Mouse (Mus musculus) telencephalon, adult 2 months (tissue): ENCODE data around the gene Chst12.

Experiments
- DNase-seq: peaks from one replicate; pipeline ENCODE4 v3.0.0-alpha.2; 2011; ENCODE audit warnings: low read depth, low spot score

The Chst12 gene

DNA sequence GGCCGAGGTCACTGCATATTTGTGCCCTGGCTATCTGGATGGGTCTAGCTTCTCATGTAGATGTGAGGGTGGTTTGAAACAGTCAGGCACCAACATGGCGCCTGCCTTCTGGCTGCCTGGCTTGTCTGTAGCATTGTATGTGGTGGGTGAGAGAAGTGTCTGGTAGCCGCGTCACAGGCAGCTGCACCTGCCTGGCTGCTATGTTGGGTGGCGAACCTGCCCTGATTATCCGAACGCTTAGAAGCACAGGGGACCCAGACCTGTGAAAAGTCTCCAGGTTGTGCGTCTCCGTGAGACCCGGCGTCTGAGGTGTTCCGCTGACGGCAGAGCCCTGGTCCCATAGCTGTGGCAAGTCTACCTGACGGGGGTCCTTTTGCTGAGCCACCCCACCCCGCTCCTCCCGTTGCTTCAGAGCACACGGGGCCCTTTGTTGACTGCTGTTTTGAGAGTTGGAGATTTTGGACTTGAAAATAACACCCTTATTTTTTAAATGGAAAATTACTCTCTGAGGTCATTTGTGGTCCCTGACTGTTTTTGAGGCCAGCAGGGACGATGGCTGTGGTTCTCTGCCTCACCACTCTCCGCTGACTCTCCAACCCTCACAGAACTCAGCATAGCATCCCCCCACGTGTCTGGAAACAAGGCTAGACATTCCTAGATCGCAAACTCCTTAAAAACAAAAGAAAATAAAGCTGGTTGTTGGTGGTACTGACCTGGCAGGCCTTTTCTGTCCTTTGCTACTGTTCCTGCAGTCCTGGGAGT lies 12.0 kb downstream of the Chst12 start:
- DNase-seq, result no peak

DNA sequence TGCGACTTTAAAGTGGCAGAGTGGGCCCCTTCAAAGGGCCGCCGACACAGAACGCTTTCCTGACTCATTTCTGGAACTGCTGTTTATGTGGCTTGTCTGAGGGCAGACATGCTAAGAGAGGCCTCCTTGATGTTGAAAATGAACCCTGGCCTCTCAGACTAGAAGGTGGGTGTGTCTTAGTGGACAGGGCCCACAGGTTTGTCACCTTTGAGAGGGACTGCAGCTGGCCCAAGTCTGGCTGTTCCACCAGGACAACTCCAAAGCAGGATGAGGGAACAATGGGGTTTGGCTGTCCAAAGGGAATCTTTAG lies 12.5 kb downstream of the Chst12 start:
- DNase-seq, result no peak

DNA sequence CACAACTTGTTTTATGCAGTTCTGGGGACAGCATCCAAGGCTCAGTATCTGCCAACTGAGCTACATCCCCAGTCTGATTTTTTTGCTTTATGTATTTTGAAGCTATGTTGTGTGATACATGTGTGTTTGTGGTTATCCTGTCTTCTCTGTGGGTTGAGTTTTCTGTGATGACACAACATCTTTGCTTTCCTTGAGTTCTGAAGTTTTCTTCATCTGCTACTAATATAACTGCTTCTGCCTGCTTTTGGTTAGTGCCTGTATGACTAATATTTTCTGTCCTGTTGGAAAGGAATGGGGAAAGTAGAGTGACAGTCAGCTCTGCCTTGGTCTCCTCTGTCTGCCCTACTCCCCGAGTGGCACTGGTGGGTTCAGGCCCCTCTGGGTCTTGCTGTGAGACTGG lies 15.8 kb downstream of the Chst12 start:
- no peak for DNase-seq

DNA sequence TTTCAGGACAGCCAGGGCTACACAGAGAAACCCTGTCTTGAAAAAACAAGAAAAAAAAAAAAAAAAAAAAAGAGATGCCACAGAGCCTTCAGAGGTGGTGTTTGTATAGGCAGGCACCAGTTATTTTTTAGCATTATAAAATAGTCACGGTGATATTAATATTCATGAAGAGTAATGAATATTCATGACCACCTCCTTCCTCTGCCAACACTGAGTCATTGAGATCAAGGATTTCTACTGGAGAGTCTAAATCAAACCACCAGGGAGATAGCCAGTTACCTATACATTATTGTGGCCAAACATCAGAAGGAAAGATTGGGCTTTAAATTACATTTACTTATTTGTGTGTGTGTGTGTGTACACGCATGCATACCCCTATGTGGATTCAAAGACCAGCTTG lies 21.4 kb downstream of the Chst12 start:
- no peak for DNase-seq

DNA sequence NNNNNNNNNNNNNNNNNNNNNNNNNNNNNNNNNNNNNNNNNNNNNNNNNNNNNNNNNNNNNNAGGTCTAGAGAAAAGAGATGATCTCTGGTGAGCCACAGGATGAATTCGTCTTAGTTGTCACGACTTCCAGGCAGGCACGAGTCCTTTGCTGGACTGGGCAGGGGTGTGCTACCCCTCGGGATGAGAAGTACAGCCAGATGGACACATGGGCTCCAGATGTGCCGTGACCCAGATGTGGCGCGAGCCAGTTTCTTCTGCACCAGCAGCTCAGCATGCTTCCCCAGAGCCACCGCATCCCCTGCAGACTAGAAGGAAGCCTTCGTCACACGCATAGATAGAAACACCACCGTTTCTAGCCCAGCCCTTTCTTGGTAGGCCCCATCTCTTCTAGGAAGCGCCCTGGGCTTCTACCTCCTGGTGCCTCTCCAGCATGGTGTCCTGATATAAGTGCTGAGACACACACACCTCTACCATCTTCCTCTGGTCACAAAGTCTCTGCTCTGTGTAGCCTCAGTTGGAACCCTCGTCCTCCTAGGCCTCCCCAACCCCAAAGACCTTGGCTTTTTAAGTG lies 32.8 kb downstream of the Chst12 start:
- DNase-seq, result no peak

DNA sequence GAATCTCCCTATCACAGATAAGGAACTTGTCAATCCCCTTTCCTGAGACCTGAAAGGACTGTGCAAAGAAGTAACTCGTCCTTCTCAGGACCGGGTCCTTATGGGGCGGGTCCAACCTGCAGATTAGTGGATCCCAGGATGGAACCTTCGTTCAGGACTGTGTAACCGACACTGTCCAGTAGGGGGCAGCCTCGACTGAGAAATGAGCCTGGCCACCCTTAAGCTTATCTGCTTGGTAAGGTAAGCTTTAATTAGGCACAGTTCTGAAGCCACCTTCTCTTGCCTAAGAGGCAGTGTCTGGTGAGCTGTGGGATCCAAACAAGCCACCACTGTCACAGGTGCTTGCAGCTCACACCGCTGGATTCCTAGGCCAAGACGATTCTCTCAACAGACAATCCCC lies 34.8 kb downstream of the Chst12 start:
- no peak for DNase-seq

DNA sequence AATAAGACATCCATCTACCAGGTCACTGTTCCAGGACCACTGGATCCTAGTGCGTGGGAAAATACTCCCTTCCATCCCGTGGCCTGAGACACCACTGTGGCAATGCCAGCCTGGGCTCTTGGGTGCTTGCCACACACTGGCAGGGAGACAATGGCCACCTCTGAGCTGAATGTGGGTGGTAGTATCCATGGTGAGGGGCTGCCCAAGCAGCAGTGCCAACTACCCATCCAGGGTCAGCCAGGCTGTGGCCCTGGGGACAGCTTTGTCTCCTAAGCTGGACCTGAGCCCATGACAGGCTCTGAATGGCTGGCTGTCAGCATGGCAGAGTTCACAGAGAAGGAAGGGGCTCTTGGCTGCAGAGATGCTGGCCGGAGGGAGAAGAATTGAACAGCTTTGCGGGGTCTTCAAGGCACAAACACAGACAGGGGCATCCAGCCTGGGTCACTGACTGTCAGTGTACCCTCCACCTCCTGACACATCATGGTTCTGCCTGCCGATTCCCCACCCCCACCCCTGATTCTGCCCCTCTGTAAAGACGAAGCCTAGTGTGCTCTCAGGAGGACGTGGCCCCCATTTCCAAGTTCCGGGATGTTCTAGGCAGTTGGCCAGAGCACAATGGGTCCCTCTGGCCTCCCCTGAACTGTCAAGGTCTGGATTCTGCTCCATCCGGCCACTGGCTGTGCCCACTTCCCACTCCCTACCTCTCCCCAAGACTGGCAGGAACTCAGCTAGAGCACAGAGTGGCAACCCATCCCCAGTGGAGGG lies 37.6 kb downstream of the Chst12 start:
- DNase-seq, result no peak

DNA sequence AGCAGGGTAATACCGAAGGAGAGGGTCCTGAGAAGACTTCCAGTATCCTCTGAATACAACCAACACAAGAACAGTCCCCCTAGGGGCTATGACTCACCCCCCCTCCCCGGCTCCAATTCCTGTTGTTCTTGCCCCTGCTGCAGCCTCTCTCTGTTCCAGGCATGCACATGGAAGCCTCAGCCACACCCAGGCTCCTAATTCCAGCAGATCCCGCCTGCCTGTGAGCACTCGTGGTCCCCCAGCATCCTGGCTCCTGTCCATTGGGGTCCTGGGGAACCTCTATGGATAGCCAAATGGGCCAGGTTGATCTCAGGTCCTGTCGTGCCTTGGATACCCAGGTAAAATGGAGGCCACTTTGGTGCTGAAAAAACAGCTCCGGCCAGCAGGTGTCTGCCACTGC lies 40.3 kb downstream of the Chst12 start:
- DNase-seq, result no peak

DNA sequence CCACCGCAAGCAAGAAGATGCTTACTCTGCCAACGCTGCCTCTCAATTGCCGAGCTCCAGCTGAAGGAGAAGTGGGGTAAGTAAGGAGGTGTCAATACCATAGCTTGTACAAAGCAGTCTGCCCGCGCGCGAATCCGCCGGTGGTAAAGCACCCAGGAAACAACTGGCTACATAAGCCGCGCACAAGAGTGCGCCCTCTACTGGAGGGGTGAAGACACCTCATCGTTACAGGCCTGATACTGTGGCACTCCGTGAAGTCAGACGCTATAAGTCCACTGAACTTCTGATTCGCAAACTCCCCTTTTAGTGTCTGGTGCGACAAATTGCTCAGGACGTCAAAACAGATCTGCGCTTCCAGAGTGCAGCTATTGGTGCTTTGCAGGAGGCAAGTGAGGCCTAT lies 41.0 kb downstream of the Chst12 start:
- DNase-seq, result no peak

DNA sequence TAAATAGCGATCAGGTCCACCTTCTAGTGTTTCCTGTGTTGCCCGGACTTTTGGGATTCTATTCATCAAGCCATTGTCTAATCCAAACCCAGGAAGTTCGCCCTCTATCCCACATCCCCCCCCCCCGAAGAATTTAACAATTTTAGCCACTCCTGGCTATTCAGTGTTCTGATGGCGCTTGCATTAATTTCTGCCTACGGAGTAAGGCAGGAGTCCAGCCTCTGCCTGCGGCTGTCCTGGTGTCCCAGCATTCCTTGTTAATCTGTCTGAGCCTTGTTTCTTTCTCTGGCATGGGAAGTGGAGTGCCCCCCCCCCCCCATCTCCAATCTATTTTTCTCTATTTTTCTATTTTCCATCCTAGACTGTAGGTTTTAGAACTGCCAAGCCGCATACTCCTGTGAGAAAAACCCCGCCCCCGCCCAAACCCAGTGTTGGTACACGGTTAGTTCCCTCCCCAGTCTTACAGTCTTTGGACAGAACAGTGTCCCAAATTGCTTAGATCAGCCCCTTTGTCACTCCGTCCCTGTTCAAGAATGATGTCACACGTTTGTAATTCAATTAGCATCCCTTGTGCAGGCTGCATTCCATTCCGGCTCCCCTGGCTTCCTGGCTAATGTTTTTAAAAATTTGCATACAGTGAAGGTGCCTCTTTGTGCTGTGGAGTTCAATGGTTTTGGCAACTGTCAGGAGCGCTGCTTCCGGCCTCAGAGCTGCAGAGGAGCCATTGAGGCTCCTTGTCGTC lies 44.1 kb downstream of the Chst12 start:
- DNase-seq, result no peak

DNA sequence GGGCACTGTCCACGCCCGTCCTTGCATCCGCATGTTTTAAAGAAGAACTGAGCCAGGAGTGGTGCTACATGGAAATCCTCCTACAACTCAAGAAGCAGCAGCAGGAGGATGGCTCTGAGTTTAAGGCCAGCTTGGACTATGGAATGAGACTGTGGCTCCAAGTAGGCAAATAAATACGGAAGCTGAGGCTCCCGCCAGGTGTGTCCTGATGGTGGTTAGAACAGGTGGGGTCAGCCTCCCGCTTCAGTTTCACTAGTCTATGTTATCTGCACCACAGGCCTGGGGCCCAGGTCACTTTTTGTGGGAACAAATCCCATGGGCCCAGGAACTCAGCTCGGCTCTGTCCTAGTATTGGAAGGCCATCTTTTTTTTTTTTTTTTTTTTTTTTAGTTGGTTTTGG lies 48.4 kb downstream of the Chst12 start:
- DNase-seq, result no peak

DNA sequence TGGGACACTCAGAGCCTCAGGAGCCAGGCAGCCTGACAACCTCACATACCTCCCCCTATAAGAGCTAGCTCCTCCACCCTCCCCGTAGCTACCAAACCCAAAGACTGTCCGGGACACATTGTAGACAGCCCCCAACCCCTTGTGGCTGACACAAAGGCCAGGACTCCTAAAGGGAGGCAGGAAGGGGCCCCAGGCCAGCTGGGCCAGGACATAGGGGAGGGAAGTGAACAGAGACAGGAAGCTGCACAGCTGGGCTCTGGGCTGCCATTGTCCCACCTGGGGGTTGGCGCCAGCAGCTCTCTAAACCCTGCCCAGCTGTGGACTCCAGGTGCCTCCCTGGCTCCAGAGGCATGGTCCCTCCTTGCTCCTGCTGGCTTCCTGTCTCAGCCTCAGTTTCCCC lies 51.5 kb downstream of the Chst12 start:
- DNase-seq, result no peak

DNA sequence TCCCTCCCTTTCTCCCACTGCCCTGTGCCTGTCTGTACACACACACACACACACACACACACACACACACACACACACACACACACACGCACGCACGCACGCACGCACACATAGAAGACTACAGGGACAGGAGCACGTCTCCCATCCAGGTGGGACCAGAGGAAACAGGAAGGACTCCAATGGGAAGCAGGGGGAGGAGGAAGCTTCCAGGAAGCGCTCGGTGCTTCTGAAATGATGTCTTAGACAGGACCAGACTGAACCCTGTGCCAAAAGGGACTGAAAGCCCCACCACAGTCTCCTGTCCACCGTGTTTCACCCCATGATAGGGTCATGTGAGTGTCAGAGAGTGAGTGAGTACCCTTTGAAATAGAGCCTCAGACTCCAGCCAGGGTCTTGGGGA lies 57.3 kb downstream of the Chst12 start:
- DNase-seq, result no peak

DNA sequence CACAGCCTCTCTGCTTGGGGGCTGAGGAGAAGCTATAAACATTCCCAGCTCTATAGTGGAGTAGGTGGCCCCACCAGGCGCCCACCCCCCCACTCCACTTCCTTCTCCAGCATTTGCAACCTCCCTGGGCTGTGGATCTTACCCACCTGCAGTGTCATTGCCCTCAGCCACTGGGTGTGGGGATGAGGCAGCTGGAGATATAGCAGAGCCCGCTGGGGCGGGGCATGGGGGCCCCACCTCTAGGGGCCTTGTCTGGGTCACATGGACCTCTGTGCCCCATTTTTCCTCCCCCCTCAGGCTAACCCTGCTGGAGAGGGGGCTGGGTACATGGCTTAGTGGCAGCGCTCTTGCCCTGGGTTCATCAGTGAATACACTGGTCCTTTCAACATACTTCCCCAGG lies 59.5 kb downstream of the Chst12 start, which contains the start of gene Grifin:
Gene Grifin, minus strand, starts transcription at position 176 of the 400 bp plus-strand sequence.
- no peak for DNase-seq

DNA sequence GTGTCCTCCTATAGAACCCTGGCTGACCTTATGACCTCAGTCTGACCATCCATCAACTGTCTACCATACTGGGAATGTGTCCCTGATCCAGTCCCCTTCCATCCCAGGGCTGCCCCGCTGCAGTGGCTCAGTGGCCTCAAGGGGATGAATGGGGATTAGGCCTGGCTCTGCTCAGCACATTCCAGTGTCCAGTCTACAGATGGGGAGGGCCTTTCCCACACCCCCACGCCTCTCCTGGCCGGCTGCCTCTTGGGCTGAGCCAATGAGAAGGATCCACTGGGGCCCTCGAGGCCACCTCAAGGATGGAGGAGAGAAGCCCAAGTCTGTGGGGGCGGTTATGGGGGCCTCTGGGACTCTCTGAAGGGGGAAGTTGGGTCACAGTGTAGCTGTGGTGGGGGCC lies 60.1 kb downstream of the Chst12 start:
- no peak for DNase-seq

DNA sequence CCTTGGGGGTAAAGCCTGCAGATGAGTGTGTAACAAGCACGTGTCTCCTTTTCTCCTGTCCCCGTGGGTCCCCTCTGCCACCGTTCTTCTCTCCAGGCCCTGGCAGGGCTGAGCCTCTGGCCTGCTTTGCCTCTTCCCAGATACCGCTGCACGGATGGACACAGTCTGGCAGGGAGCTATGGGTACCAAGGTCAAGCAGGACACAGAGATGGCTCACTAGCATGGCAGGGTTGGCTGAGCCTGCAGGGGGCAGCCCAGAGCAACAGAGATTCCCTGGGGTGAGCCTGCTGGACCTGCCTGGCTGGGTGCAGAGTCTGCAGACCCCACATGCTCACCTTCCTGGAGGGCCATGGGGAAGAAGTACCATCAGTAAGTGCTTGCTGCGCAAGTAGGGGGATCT lies 60.5 kb downstream of the Chst12 start:
- DNase-seq, result no peak

DNA sequence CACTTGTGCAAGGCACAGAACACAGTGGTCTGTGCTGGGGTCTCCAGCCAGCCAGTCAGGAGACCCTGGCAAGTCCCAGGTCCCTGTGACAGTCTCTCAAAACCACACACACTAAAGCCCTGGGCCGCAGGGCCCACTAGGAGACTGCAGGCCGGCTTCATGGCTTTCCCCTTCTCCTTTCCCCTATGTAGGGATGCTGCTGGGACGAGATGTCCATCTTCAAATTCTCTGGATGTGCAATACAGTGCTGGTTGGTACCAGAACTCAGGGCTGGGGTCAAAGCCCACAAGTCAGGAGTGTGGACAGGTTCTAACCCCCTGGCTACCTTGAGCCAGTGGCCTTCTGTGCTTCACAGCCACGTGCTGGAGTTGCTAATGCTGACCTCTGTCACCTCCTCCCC lies 60.9 kb downstream of the Chst12 start:
- no peak for DNase-seq

DNA sequence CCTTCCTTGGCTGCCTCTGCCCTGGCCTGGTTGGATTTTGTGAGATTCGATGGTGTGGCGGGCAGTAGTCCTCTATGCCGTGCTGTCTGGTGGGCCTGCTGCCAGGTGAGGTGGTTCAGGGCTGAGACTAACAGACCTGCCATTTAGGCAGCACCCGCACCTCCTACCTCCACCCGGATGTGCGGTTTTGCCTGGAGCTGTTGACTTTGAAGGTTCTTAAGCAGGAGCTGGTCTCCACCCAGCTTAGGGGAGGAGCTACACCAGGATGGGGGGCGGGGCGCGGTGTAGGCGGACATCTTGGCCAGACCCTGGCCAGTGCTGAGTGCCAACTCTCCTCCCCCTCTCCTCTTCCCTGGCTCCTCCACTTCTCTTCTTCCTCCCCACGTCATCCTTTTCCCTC lies 62.0 kb downstream of the Chst12 start:
- DNase-seq, result no peak

DNA sequence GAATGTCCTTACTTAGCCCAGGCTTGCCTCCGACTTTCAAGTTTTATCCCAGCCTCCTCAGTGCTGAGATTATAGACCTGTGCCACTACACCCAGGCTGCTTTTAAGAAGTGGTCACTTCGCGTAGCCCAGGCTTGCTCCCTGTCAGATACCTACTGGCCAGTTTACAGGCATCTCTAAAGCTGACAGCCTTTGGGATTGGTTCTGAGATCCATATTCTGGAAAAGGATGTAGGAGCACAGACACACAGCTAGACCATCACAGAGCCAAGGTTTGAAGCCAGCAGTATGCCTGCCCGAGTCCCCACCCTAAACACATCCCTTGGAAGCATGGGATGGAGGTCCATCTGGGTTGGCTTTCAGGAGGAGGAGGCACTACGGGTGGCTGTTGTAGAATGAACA lies 62.4 kb downstream of the Chst12 start:
- DNase-seq, result no peak

DNA sequence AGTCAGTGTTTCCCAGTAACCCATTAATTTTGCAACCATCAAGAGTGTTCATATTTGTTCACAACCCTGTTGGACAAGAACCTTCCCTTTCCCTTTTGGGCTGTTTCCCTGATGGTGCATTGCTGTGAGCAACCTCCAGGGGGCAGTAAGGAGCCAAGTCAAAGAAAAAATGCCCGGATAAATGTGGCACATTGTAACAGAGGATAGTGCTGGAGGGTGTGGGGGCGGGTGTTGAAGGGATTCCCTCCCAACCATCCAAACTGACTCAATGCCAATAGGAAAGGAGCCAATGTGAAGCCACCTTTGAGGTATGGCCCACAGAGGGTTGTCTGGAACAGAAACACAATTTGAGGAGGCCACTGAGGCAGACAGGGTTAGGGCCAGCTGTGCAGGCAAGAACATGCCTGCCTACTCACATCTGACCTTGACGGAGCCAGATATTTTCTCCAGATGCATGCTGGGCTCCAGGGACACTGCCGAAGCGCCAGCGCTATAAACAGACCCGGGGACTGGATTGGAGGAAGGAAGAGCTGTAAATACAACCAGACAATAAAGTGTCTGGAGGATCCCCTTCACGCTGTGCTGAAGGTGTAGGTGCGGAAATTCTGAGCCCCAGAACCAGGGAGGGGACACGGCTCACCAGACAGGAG lies 63.1 kb downstream of the Chst12 start:
- DNase-seq, result no peak

DNA sequence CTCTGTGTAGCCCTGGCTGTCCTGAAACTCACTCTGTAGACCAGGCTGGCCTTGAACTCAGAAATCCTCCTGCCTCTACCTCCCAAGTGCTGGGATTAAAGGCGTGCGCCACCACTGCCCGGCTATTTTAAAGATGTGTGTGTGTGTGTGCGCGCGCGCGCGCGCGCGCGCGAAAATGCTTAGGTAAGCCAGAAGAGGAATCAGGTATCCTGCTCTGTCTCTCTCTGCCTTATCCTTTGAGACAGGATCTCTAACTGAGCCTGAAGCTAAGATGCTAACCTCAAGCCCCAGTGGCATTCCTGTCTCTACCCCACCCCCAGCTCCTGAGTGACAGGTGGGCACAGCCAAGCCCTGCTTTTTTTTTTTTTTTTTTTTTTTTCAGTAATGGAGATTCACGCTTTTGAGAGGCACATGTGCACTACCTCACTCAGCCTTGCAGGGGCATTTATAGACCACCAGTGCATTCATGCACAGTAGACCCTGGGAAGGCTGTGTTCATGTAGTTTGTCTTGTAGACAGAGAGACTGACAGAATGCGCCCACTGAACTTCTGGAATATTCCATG lies 63.8 kb downstream of the Chst12 start:
- no peak for DNase-seq
